Mouse (Mus musculus) ES-Bruce4 (cell line): Measurements from ENCODE around the gene Hnf1a.

Experiments used
- CTCF ChIP-seq: IDR thresholded peaks from one replicate; pipeline ENCODE4 v1.8.1; 2011; ENCODE audit warnings: low read depth, low read length
- POLR2A ChIP-seq: IDR thresholded peaks from one replicate; pipeline ENCODE4 v1.8.1; 2011; ENCODE audit warnings: low read length; ENCODE audit not compliant: insufficient read depth

- TF ChIP-seq CTCF (no peak), POLR2A (no peak)
These were observed 21.6 kb downstream of the Hnf1a start for GRCm38 (mm10) chr5:114949316-114949715.
